Mouse (Mus musculus) heart, postnatal 0 days (tissue): Measurements from ENCODE around the gene Pdzd2. TPM values are rescaled to one million over a fixed set of nuclear protein-coding genes. Genes with fewer than 3 reads are reported as not detected.

ENCODE experiments used
- ATAC-seq: fragments of 200-750 bp; cut with Nextera tagmentation; 2 replicates; pipeline ENCODE4 v1.8.0; 2017; ENCODE audit warnings: low read depth, moderate number of reproducible peaks, moderate library complexity; ENCODE audit not compliant: insufficient read depth
- DNase-seq: peaks from one replicate; pipeline ENCODE4 v3.0.0-alpha.2; 2016; ENCODE audit warnings: low spot score
- H3K27ac ChIP-seq: fragments of 300-500 bp; sonication (generic); 2 replicates; pipeline ENCODE4 v1.5.1; 2014; ENCODE audit warnings: low read depth, mild to moderate bottlenecking
- H3K27me3 ChIP-seq: fragments of 300-500 bp; sonication (generic); 2 replicates; pipeline ENCODE4 v1.6.1; 2014; ENCODE audit warnings: low read length, mixed read lengths; ENCODE audit not compliant: control insufficient read depth, insufficient read depth
- H3K36me3 ChIP-seq: fragments of 300-500 bp; sonication (generic); replicated peaks from 2 replicates; pipeline ENCODE4 v1.6.1; 2014; ENCODE audit warnings: low read length, mixed read lengths; ENCODE audit not compliant: control insufficient read depth, insufficient read depth
- H3K4me1 ChIP-seq: fragments of 300-500 bp; sonication (generic); 2 replicates; pipeline ENCODE4 v1.6.1; 2014; ENCODE audit warnings: antibody characterized with exemption; ENCODE audit not compliant: control insufficient read depth, insufficient read depth
- H3K4me2 ChIP-seq: fragments of 300-500 bp; sonication (generic); 2 replicates; pipeline ENCODE4 v1.6.1; 2014; ENCODE audit warnings: low read depth, mild to moderate bottlenecking, low read length, moderate library complexity
- H3K4me3 ChIP-seq: fragments of 300-500 bp; sonication (generic); 2 replicates; pipeline ENCODE4 v1.5.1; 2014; ENCODE audit warnings: low read depth, low read length
- H3K9ac ChIP-seq: fragments of 300-500 bp; sonication (generic); replicated peaks from 2 replicates; pipeline ENCODE4 v1.6.1; 2014; ENCODE audit warnings: low read depth, low read length, mixed read lengths
- H3K9me3 ChIP-seq: fragments of 300-500 bp; sonication (generic); replicated peaks from 2 replicates; pipeline ENCODE4 v1.6.1; 2016; ENCODE audit warnings: low read length; ENCODE audit not compliant: control insufficient read depth
- CTCF ChIP-seq: IDR thresholded peaks from 2 replicates; pipeline ENCODE4 v1.5.1; 2016; ENCODE audit warnings: antibody characterized with exemption, control low read depth, low read depth
- EP300 ChIP-seq: IDR thresholded peaks from 2 replicates; pipeline ENCODE4 v1.6.1; 2016; ENCODE audit warnings: antibody characterized with exemption, low read depth
- WGBS: fragments of 180-500 bp; shearing (Covaris S2); extraction: QIAGEN DNeasy Blood & Tissue Kit; methylation state at CpG from one replicate; pipeline ENCODE4 v1.1.7; 2014; 5-methylcytosine and 5-hydroxymethylcytosine counted together
- polyA plus RNA-seq: library from polyadenylated mRNA; unstranded; fragments of >200 nt; fragmentation: Nextera tagmentation; extraction: Ambion mirVana; gene quantifications from 2 replicates; pipeline ENCODE4 v1.2.1, GENCODE M21; 2015
- total RNA-seq: library from RNA; depleted of rRNA; stranded (reverse); fragments of >200 nt; gene quantifications from 2 replicates; pipeline ENCODE4 v1.2.3, GENCODE M21; 2014; ENCODE audit warnings: low replicate concordance

The Pdzd2 gene
- total and polyA plus RNA-seq, 2 experiments from 2014 or later = 36.1 to 86.0 TPM

DNA sequence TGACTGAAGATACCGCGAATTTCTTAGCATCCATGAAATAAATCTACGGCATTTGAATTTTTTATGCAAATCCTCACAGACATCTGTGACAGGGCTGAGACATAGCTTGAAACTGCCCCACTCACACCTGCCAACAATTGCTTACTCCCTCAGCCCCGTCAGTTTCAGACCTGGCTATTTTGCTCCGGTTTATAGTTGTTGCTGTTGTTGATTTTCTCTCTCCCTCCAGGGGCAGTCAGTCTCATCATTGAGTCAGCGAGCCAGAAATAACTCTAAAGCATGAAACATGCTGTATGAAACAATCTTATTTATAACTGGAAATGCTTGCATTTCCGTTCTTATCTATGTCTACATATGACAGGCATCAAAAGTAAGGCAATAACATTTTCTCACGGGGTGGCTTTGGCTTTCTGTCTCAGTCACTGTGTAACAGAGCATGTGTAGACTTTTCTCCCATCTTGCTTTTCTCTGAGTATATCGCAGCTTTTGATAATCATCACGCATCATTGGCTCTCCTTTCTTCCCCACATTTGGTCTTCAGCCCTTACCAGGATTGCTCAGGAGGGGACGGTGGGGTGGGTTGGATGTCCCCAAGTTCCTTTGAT is 34.5 kb upstream of the Pdzd2 start:
- ATAC-seq (0 out of 2 replicates have a peak, but pooled peaks have one; percentile 41), DNase-seq (peak; percentile 40)
- Histone ChIP-seq H3K27me3 (no peaks in the 10 kb centered on the region), H3K4me3 (no peak overlapping the region), H3K4me2 (no peak overlapping the region), H3K36me3 (no peaks in the 10 kb centered on the region), H3K4me1 (peaks cover 11% of the 10 kb centered on the region), H3K9ac (no peak overlapping the region), H3K9me3 (no peaks in the 10 kb centered on the region; the same call in 1 of the 2 replicates), H3K27ac (peak overlapping the region; percentile 51)
- no peak for TF ChIP-seq EP300
- TF ChIP-seq CTCF = 0 out of 2 replicates have a peak, but pooled peaks have one; percentile 2
- WGBS = 47% methylated on average over 11 of the region's 11 CpGs

GRCm38 (mm10) chr15:12770958-12771357 is 31.2 kb upstream of the Pdzd2 start:
- no peak for TF ChIP-seq CTCF
- no peak for TF ChIP-seq EP300

DNA sequence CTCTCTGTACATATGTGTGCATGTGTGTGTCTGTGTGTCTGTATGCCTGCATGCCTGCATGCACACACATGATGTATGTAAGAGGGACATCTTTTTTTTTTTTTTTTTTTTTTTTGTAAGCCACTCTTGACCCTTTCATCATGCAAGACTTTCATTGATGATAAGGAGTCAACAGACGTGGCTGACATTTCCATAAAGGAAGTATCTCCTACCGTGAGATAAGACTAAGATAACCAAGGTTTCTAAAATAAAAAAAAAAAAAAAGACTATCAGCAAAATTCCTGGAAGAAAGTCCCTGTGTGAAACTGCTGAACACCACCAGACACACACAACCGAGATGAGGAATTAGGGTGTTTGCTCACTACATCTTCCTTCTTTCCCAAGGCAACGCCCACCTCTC is 27.1 kb upstream of the Pdzd2 start:
- H3K4me3 ChIP-seq = no peak overlapping the region
- no peak overlapping the region for H3K27ac ChIP-seq
- no peak overlapping the region for H3K4me2 ChIP-seq
- ATAC-seq (no peak), DNase-seq (no peak)
- TF ChIP-seq CTCF (no peak), EP300 (no peak)
- H3K9ac ChIP-seq = no peak overlapping the region
- no peaks in the 10 kb centered on the region for H3K36me3 ChIP-seq
- peaks cover 7% of the 10 kb centered on the region; the same call in 1 of the 2 replicates for H3K4me1 ChIP-seq
- WGBS = 48% methylated on average over 4 of the region's 4 CpGs
- no peaks in the 10 kb centered on the region for H3K9me3 ChIP-seq
- no peaks in the 10 kb centered on the region for H3K27me3 ChIP-seq

More at GRCm38 (mm10) chr15:12770958-12771357, 31.2 kb upstream of the Pdzd2 start:
- Histone ChIP-seq H3K9ac (no peak overlapping the region), H3K9me3 (no peaks in the 10 kb centered on the region), H3K4me2 (no peak overlapping the region), H3K4me3 (no peak overlapping the region), H3K27me3 (no peaks in the 10 kb centered on the region), H3K36me3 (no peaks in the 10 kb centered on the region), H3K27ac (no peak overlapping the region), H3K4me1 (peaks cover 11% of the 10 kb centered on the region)
- 74% methylated on average over 7 of the region's 7 CpGs for whole genome bisulfite sequencing
- no peak for ATAC-seq
- DNase-seq = no peak

DNA sequence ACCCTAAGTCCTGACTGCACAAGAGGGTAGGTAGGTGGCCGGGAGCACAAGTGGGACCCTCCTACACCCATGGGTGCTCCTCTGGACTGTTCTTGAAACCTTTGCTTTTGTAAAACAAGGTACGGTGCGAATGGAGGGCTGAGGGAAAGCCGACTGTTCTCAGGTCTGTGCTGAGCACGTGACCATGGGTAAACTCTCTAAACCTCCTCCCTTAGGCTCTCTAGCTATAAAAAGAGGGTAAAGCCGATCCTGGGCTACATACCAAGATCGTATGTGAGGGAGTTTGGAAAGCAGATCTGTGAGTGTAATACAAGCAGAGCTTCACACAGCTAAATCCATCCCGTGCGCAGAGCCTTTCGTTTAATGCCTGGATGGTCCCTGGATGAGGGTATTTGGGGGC is 23.4 kb upstream of the Pdzd2 start:
- Histone ChIP-seq H3K9ac (no peak overlapping the region), H3K27ac (no peak overlapping the region), H3K4me3 (no peak overlapping the region), H3K9me3 (no peaks in the 10 kb centered on the region), H3K4me2 (no peak overlapping the region), H3K36me3 (no peaks in the 10 kb centered on the region), H3K4me1 (peaks cover 36% of the 10 kb centered on the region), H3K27me3 (no peaks in the 10 kb centered on the region)
- TF ChIP-seq EP300 = no peak
- TF ChIP-seq CTCF = no peak
- DNase-seq (no peak), ATAC-seq (no peak)
- 62% methylated on average over 10 of the region's 10 CpGs for WGBS

DNA sequence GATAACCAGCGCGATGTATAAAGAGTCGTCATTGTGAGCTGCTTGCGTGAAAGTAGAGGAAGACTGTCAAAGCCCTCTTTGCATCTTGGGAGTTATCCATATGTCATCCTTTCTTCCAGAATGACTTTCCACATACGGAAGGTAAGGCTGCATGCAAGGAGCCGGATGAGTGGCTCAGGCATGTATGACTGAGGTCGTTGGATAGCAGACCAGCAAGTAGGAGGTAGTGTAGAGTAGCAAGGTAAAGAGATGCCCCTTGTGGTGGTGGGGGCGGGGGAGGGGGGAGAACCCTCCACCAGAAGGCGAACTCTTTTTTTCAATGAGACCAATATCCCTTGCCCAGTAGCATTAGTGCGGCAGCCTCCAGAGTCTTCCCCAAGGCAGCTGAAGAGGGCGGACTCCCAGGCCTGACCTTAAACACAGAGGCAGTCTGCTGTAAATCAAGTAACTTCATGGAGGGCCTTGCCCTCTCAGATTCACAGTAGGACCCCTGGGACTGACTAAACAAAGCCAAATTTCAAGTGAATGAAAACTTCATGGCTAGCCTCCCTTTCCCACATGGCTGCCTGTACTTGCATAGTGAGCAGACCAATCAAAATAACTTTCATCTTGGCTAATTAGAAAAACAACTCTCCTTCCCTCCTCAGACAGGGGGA is 22.7 kb upstream of the Pdzd2 start:
- Histone ChIP-seq H3K9me3 (no peaks in the 10 kb centered on the region), H3K36me3 (no peaks in the 10 kb centered on the region), H3K9ac (no peak overlapping the region), H3K4me2 (no peak overlapping the region), H3K27me3 (no peaks in the 10 kb centered on the region), H3K4me1 (peaks cover 37% of the 10 kb centered on the region), H3K27ac (no peak overlapping the region), H3K4me3 (no peak overlapping the region)
- 89% methylated on average over 11 of the region's 11 CpGs for WGBS
- ATAC-seq (no peak), DNase-seq (no peak)
- no peak for TF ChIP-seq CTCF
- TF ChIP-seq EP300 = no peak

GRCm38 (mm10) chr15:12760747-12761146 is 21.0 kb upstream of the Pdzd2 start:
- no peak for DNase-seq

More at GRCm38 (mm10) chr15:12760747-12761146, 21.0 kb upstream of the Pdzd2 start:
- H3K27me3 ChIP-seq = no peaks in the 10 kb centered on the region
- WGBS = 45% methylated on average over 6 of the region's 6 CpGs
- 0 out of 2 replicates have a peak, but pooled peaks have one; percentile 9 for ATAC-seq
- H3K9me3 ChIP-seq = no peaks in the 10 kb centered on the region
- H3K4me1 ChIP-seq = peaks cover 37% of the 10 kb centered on the region
- H3K9ac ChIP-seq = no peak overlapping the region
- no peak overlapping the region for H3K4me2 ChIP-seq
- H3K36me3 ChIP-seq = no peaks in the 10 kb centered on the region
- H3K27ac ChIP-seq = peak overlapping the region; percentile 83
- H3K4me3 ChIP-seq = no peak overlapping the region
- TF ChIP-seq EP300 = no peak
- TF ChIP-seq CTCF = no peak
